Mouse (Mus musculus): ENCODE measurements around the gene Slc17a9.
A peak's percentile ranks its signal among the peaks of the same experiment; 100 is the strongest.
"Not testable (repeated sequence)": the region's sequence is repeated elsewhere in the genome, so short reads cannot be mapped to it uniquely, and the experiment has no call there.

Gene Slc17a9

GRCm38 (mm10) chr2:180710276-180711155 is 14.5 kb upstream of the Slc17a9 start:
- DNase-seq (ENCODE audit: low read depth, low spot score) = peak; percentile 43

GRCm38 (mm10) chr2:180711527-180711926 is 13.5 kb upstream of the Slc17a9 start:
- peak; percentile 85 for DNase-seq (ENCODE audit: low read depth, low spot score)

GRCm38 (mm10) chr2:180712037-180712689 is 12.9 kb upstream of the Slc17a9 start:
- DNase-seq (ENCODE audit: low read depth, low spot score) = no peak

GRCm38 (mm10) chr2:180722748-180723147 is 2.3 kb upstream of the Slc17a9 start:
- not testable (repeated sequence) for DNase-seq (ENCODE audit: low read depth, low spot score)

- DNase-seq (ENCODE audit: low read depth, low spot score) = no peak
These were observed 1.2 kb upstream of the Slc17a9 start for GRCm38 (mm10) chr2:180723865-180724264.

GRCm38 (mm10) chr2:180725414-180725778 is 333 bp downstream of the Slc17a9 start:
- no peak for DNase-seq (ENCODE audit: low read depth, low spot score)

- DNase-seq (ENCODE audit: low read depth, low spot score) = no peak
These were observed 980 bp downstream of the Slc17a9 start for GRCm38 (mm10) chr2:180725856-180726629.

GRCm38 (mm10) chr2:180726658-180727442 is 1.8 kb downstream of the Slc17a9 start:
- DNase-seq (ENCODE audit: low read depth, low spot score) = peak; percentile 57

GRCm38 (mm10) chr2:180727613-180728021 is 2.6 kb downstream of the Slc17a9 start:
- peak; percentile 96 for DNase-seq (ENCODE audit: low read depth, low spot score)

GRCm38 (mm10) chr2:180731036-180731435 is 6.0 kb downstream of the Slc17a9 start:
- no peak for DNase-seq (ENCODE audit: low read depth, low spot score)

- peak; percentile 89 for DNase-seq (ENCODE audit: low read depth, low spot score)
These were observed 6.9 kb downstream of the Slc17a9 start for GRCm38 (mm10) chr2:180731984-180732383.

GRCm38 (mm10) chr2:180735232-180735631 is 10.2 kb downstream of the Slc17a9 start:
- DNase-seq (ENCODE audit: low read depth, low spot score) = no peak

GRCm38 (mm10) chr2:180737984-180738383 is 12.9 kb downstream of the Slc17a9 start:
- DNase-seq (ENCODE audit: low read depth, low spot score) = no peak

- DNase-seq (ENCODE audit: low read depth, low spot score) = peak; percentile 99
These were observed 15.3 kb downstream of the Slc17a9 start for GRCm38 (mm10) chr2:180740349-180740748.

- DNase-seq (ENCODE audit: low read depth, low spot score) = peak; percentile 53
These were observed 16.4 kb downstream of the Slc17a9 start for GRCm38 (mm10) chr2:180741421-180741820.

- no peak for DNase-seq (ENCODE audit: low read depth, low spot score)
These were observed 17.8 kb downstream of the Slc17a9 start for GRCm38 (mm10) chr2:180742820-180743219.

- DNase-seq (ENCODE audit: low read depth, low spot score) = no peak
These were observed 18.3 kb downstream of the Slc17a9 start for GRCm38 (mm10) chr2:180743321-180743720.

GRCm38 (mm10) chr2:180745248-180745927 is 20.3 kb downstream of the Slc17a9 start:
- peak; percentile 92 for DNase-seq (ENCODE audit: low read depth, low spot score)

- no peak for DNase-seq (ENCODE audit: low read depth, low spot score)
These were observed 21.6 kb downstream of the Slc17a9 start for GRCm38 (mm10) chr2:180746569-180747192.

GRCm38 (mm10) chr2:180748904-180749303 is 23.8 kb downstream of the Slc17a9 start:
- no peak for DNase-seq (ENCODE audit: low read depth, low spot score)
